16 mouse cellular contexts compared by ENCODE assay signal in the genomic region with DNA sequence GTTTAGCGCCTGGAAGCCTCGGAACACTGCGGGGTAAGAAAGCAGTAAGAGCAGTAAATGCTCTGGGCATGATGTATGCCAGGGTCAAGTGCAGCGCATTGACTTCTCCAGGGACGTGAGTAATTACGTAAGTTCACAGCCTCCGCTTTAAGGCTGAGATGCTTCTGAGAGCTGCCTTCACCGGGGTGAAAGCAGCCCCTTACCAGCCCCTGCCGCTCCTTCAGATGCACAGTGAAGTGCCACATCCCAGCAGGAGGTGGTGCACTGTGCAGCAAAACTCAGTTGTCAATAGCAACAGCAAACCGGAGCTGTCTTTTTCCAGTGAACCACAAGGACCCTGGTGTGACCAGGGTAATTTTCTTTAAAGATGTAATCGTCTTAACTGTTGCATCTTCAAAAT.
DNase-seq lines count a peak whose midpoint lies in the region; ATAC-seq and TF ChIP-seq lines count a peak whose summit lies in the region.
"Had no signal": no experiment of that assay in that cellular context is flagged by ENCODE, and none has a peak within 500 bp of the region (broad histone marks: within the 10 kb centered on the region; RNA-seq: fewer than 3 reads in every experiment).

No protein-coding gene starts in this region.

- DNase-seq in hindbrain, embryonic 14.5 days (ENCODE audit: low spot score), result no peak
- peak; percentile 82 for DNase-seq in ZHBTc4 (ENCODE audit: low read depth, low spot score)
- peak; percentile 73 for DNase-seq in hindbrain, postnatal 0 days (ENCODE audit: low spot score)
- DNase-seq in spleen, postnatal 14 days (ENCODE audit: low spot score in 2 of 2), result no peak
- no peak for DNase-seq in thymus, adult 2 months
- no peak for DNase-seq in adrenal gland, adult 8-10 months
- DNase-seq: adrenal gland, postnatal 10 days; heart, adult 18-20 months; heart, postnatal 10 days; kidney, adult 18-20 months; spleen, adult 18-20 months; thymus, adult 18-20 months had no signal

- no peak overlapping the region for H3K27ac ChIP-seq in hindbrain, embryonic 14.5 days
- H3K27ac ChIP-seq in hindbrain, embryonic 16.5 days (ENCODE audit: low read depth, low read length), result no peak overlapping the region
- 0 out of 2 replicates have a peak overlapping the region, but pooled peaks have one; percentile 15 for H3K27ac ChIP-seq in hindbrain, postnatal 0 days
- no peak overlapping the region for H3K27ac ChIP-seq in neural tube, embryonic 14.5 days (ENCODE audit: low read depth, low read length)
- H3K27ac ChIP-seq in thymus, adult 2 months (ENCODE audit: control insufficient read depth, insufficient read depth, low read length), result no peak overlapping the region
- H3K27ac ChIP-seq: limb, embryonic 13.5 days; lung, embryonic 15.5 days had no signal

- ATAC-seq in hindbrain, embryonic 14.5 days (ENCODE audit: low FRiP score), result peak; percentile 54; the same call in 1 of the 2 replicates
- ATAC-seq in hindbrain, embryonic 16.5 days, result no peak
- ATAC-seq in hindbrain, postnatal 0 days, result peak; percentile 64; the same call in 1 of the 2 replicates
- peak; percentile 39; the same call in 1 of the 2 replicates for ATAC-seq in neural tube, embryonic 14.5 days (ENCODE audit: low read depth)

- H3K36me3 ChIP-seq in hindbrain, embryonic 14.5 days (replicated peaks; ENCODE audit: control insufficient read depth, insufficient read depth), result peaks cover 13% of the 10 kb centered on the region
- H3K36me3 ChIP-seq in hindbrain, embryonic 16.5 days (ENCODE audit: control insufficient read depth, insufficient read depth, low read length), result no peaks in the 10 kb centered on the region
- H3K36me3 ChIP-seq in hindbrain, postnatal 0 days (ENCODE audit: insufficient read depth, low read length), result peaks cover 7% of the 10 kb centered on the region
- H3K36me3 ChIP-seq in neural tube, embryonic 14.5 days (ENCODE audit: control insufficient read depth, insufficient read depth, low read length), result no peaks in the 10 kb centered on the region; the same call in 1 of the 2 replicates
- no peaks in the 10 kb centered on the region for H3K36me3 ChIP-seq in thymus, adult 2 months (ENCODE audit: control insufficient read depth, insufficient read depth, low read length)
- H3K36me3 ChIP-seq: limb, embryonic 13.5 days; lung, embryonic 15.5 days had no signal

- peaks cover 6% of the 10 kb centered on the region for H3K27me3 ChIP-seq in hindbrain, embryonic 14.5 days (ENCODE audit: control insufficient read depth, insufficient read depth, low read length)
- peaks cover 3% of the 10 kb centered on the region; the same call in 1 of the 2 replicates for H3K27me3 ChIP-seq in hindbrain, embryonic 16.5 days (replicated peaks; ENCODE audit: control insufficient read depth, insufficient read depth, low read length)
- H3K27me3 ChIP-seq in hindbrain, postnatal 0 days (ENCODE audit: insufficient read depth, low read length), result no peaks in the 10 kb centered on the region
- no peaks in the 10 kb centered on the region for H3K27me3 ChIP-seq in neural tube, embryonic 14.5 days (ENCODE audit: control insufficient read depth, insufficient read depth, low read length)
- H3K27me3 ChIP-seq in thymus, adult 2 months (ENCODE audit: control insufficient read depth, insufficient read depth, low read length), result no peaks in the 10 kb centered on the region

- no peak overlapping the region; the same call in 1 of the 2 replicates for H3K9ac ChIP-seq in hindbrain, embryonic 14.5 days
- no peak overlapping the region for H3K9ac ChIP-seq in hindbrain, embryonic 16.5 days (ENCODE audit: low read depth, low read length)
- H3K9ac ChIP-seq in hindbrain, postnatal 0 days (replicated peaks; ENCODE audit: low read length), result no peak overlapping the region
- no peak overlapping the region for H3K9ac ChIP-seq in neural tube, embryonic 14.5 days (replicated peaks; ENCODE audit: low read depth, low read length)
- H3K9ac ChIP-seq: limb, embryonic 13.5 days; lung, embryonic 15.5 days had no signal

- TF ChIP-seq POLR2A in thymus, adult 2 months (IDR thresholded peaks at IDR 0.05; ENCODE audit: control insufficient read depth, extremely low read depth, insufficient read depth, low read length, poor library complexity), result no peak

- H3K4me2 ChIP-seq in hindbrain, embryonic 14.5 days (replicated peaks), result no peak overlapping the region
- H3K4me2 ChIP-seq in hindbrain, embryonic 16.5 days (ENCODE audit: low read length), result no peak overlapping the region
- H3K4me2 ChIP-seq in hindbrain, postnatal 0 days (ENCODE audit: low read depth, low read length), result no peak overlapping the region
- H3K4me2 ChIP-seq in neural tube, embryonic 14.5 days (ENCODE audit: low read depth, low read length), result no peak overlapping the region
- H3K4me2 ChIP-seq: limb, embryonic 13.5 days; lung, embryonic 15.5 days had no signal

- H3K4me3 ChIP-seq in hindbrain, embryonic 14.5 days (replicated peaks; ENCODE audit: low read length), result no peak overlapping the region
- H3K4me3 ChIP-seq in hindbrain, embryonic 16.5 days (ENCODE audit: low read length), result no peak overlapping the region
- no peak overlapping the region for H3K4me3 ChIP-seq in hindbrain, postnatal 0 days (ENCODE audit: low read length)
- no peak overlapping the region for H3K4me3 ChIP-seq in neural tube, embryonic 14.5 days (ENCODE audit: low read depth, low read length)
- no peak overlapping the region for H3K4me3 ChIP-seq in thymus, adult 2 months (ENCODE audit: control insufficient read depth, insufficient read depth, low read length)
- H3K4me3 ChIP-seq: limb, embryonic 13.5 days; lung, embryonic 15.5 days had no signal

- 26% methylated on average over 11 of the region's 11 CpGs for WGBS in hindbrain, embryonic 14.5 days
- WGBS in hindbrain, embryonic 16.5 days, result 27% methylated on average over 11 of the region's 11 CpGs
- WGBS in hindbrain, postnatal 0 days, result 32% methylated on average over 11 of the region's 11 CpGs
- WGBS in neural tube, embryonic 14.5 days, result 15% methylated on average over 11 of the region's 11 CpGs
- WGBS in thymus, adult 2 months, result 91% methylated on average over 11 of the region's 11 CpGs

- peak; percentile 40; the same call in 1 of the 2 replicates for TF ChIP-seq CTCF in hindbrain, postnatal 0 days (IDR thresholded peaks at IDR 0.05; ENCODE audit: low read depth)
- no peak for TF ChIP-seq CTCF in thymus, adult 2 months (IDR thresholded peaks at IDR 0.05; ENCODE audit: borderline replicate concordance, control insufficient read depth, extremely low read depth, insufficient read depth, low read length, poor library complexity)

- no peaks in the 10 kb centered on the region for H3K9me3 ChIP-seq in hindbrain, embryonic 14.5 days (ENCODE audit: control insufficient read depth, low read length)
- no peaks in the 10 kb centered on the region for H3K9me3 ChIP-seq in hindbrain, embryonic 16.5 days (ENCODE audit: control insufficient read depth, low read length)
- no peaks in the 10 kb centered on the region for H3K9me3 ChIP-seq in hindbrain, postnatal 0 days (ENCODE audit: low read length)
- no peaks in the 10 kb centered on the region for H3K9me3 ChIP-seq in neural tube, embryonic 14.5 days (ENCODE audit: control insufficient read depth, low read length)
- H3K9me3 ChIP-seq: limb, embryonic 13.5 days; lung, embryonic 15.5 days had no signal

- peaks cover 17% of the 10 kb centered on the region; the same call in 1 of the 2 replicates for H3K4me1 ChIP-seq in hindbrain, embryonic 14.5 days (replicated peaks; ENCODE audit: control insufficient read depth, insufficient read depth, low read length)
- peaks cover 8% of the 10 kb centered on the region for H3K4me1 ChIP-seq in hindbrain, embryonic 16.5 days (ENCODE audit: control insufficient read depth, insufficient read depth, low read depth, low read length)
- 0 out of 2 replicates have a peak, but pooled peaks cover 2% of the 10 kb centered on the region for H3K4me1 ChIP-seq in hindbrain, postnatal 0 days (ENCODE audit: insufficient read depth, low read length)
- H3K4me1 ChIP-seq in neural tube, embryonic 14.5 days (ENCODE audit: control insufficient read depth, insufficient read depth, low read length), result no peaks in the 10 kb centered on the region
- H3K4me1 ChIP-seq in thymus, adult 2 months (replicated peaks; ENCODE audit: control insufficient read depth, insufficient read depth, low read length), result no peaks in the 10 kb centered on the region
- H3K4me1 ChIP-seq: limb, embryonic 13.5 days had no signal

Comparison
In these comparisons a context has a peak if more than half of its experiments do, and no peak if none do; other contexts are left out.
1. DNase-seq: peak in ZHBTc4 (single experiment) and hindbrain, postnatal 0 days (single experiment); none in hindbrain, embryonic 14.5 days (single experiment), spleen, postnatal 14 days (0 of 2), thymus, adult 2 months (single experiment) and adrenal gland, adult 8-10 months (single experiment).